ENCODE assay signal across 9 mouse cellular contexts in genomic region chr9:15279139-15279648, GRCm38 (mm10). TPM values are rescaled to one million over a fixed set of nuclear protein-coding genes. Genes with fewer than 3 reads are reported as not detected.
A peak's percentile ranks its signal among the peaks of the same experiment; 100 is the strongest.
DNase-seq lines count a peak whose midpoint lies in the region; ATAC-seq and TF ChIP-seq lines count a peak whose summit lies in the region.
"Had no signal": no experiment of that assay in that cellular context is flagged by ENCODE, and none has a peak within 500 bp of the region (broad histone marks: within the 10 kb centered on the region; RNA-seq: fewer than 3 reads in every experiment).

No protein-coding gene starts in this region.

- 3% methylated on average over 19 of the region's 19 CpGs for WGBS in thymus, adult 2 months
- 6% methylated on average over 19 of the region's 19 CpGs for WGBS in liver, embryonic 13.5 days (ENCODE audit: insufficient replicate concordance)

- H3K27ac ChIP-seq in gastrocnemius, adult 2 months: peak overlapping the region; percentile 93
- H3K27ac ChIP-seq in thymus, adult 2 months (ENCODE audit: control insufficient read depth, insufficient read depth, low read length): no peak overlapping the region; the same call in 1 of the 2 replicates
- H3K27ac ChIP-seq in liver, embryonic 13.5 days: peak overlapping the region; percentile 84

- H3K36me3 ChIP-seq in thymus, adult 2 months (ENCODE audit: control insufficient read depth, insufficient read depth, low read length): peaks cover 18% of the 10 kb centered on the region
- H3K36me3 ChIP-seq in liver, embryonic 13.5 days: peaks cover 27% of the 10 kb centered on the region

- H3K4me2 ChIP-seq in liver, embryonic 13.5 days: peak overlapping the region; percentile 83

- no peak for DNase-seq in gastrocnemius, adult 2 months
- no peak for DNase-seq in gastrocnemius, postnatal 4 days (ENCODE audit: low spot score in 2 of 2)
- no peak for DNase-seq in thymus, adult 2 months
- DNase-seq in thymus, postnatal 25 days: no peak
- DNase-seq in liver, embryonic 13.5 days: no peak
- no peak for DNase-seq in yolk sac, embryonic 10.5 days (ENCODE audit: low spot score)
- DNase-seq in layer of hippocampus, adult 18-20 months (ENCODE audit: low spot score in 2 of 2): no peak
- no peak for DNase-seq in thymus, postnatal 4 days

- peak overlapping the region; percentile 95 for H3K9ac ChIP-seq in liver, embryonic 13.5 days

- no peaks in the 10 kb centered on the region for H3K9me3 ChIP-seq in liver, embryonic 13.5 days (replicated peaks)

- intact Hi-C loops in gastrocnemius, adult 2 months (cut with DNase I): no loop called here

- H3K27me3 ChIP-seq in thymus, adult 2 months (ENCODE audit: control insufficient read depth, insufficient read depth, low read length): no peaks in the 10 kb centered on the region
- H3K27me3 ChIP-seq in liver, embryonic 13.5 days: no peaks in the 10 kb centered on the region

- H3K4me1 ChIP-seq in thymus, adult 2 months (replicated peaks; ENCODE audit: control insufficient read depth, insufficient read depth, low read length): peaks cover 5% of the 10 kb centered on the region
- peaks cover 39% of the 10 kb centered on the region for H3K4me1 ChIP-seq in liver, embryonic 13.5 days (replicated peaks)

- no peak for ATAC-seq in liver, embryonic 13.5 days (ENCODE audit: low read depth)

- peak overlapping the region; percentile 89 for H3K4me3 ChIP-seq in gastrocnemius, adult 2 months
- H3K4me3 ChIP-seq in thymus, adult 2 months (ENCODE audit: control insufficient read depth, insufficient read depth, low read length): peak overlapping the region; percentile 71
- H3K4me3 ChIP-seq in liver, embryonic 13.5 days (replicated peaks): peak overlapping the region; percentile 96

- no peak for TF ChIP-seq CTCF in gastrocnemius, adult 2 months (IDR thresholded peaks at IDR 0.05)
- TF ChIP-seq CTCF in thymus, adult 2 months (IDR thresholded peaks at IDR 0.05; ENCODE audit: borderline replicate concordance, control insufficient read depth, extremely low read depth, insufficient read depth, low read length, poor library complexity): no peak

- TF ChIP-seq POLR2A in thymus, adult 2 months (IDR thresholded peaks at IDR 0.05; ENCODE audit: control insufficient read depth, extremely low read depth, insufficient read depth, low read length, poor library complexity): no peak

RNA-seq across cellular contexts. Expression of gene Med17, which starts 0.5 kb away (rescaled TPM):
- 10 to 100 TPM in 1 of 2 experiments, 1 to 10 TPM in 1; 6.5 to 11.7 TPM for total RNA-seq in gastrocnemius, adult 2 months (2021)
- total RNA-seq in gastrocnemius, postnatal 4 days (2021): 10 to 100 TPM; 19.8 to 26.0 TPM
- polyA plus RNA-seq in thymus, adult 2 months (2012; rRNA removed): 50.7 and 58.8 TPM in 2 replicates
- 20.0 and 25.1 TPM in 2 replicates for polyA plus RNA-seq in liver, embryonic 13.5 days (2015; fragmentation: Nextera tagmentation; extraction: Ambion mirVana)
- 10 to 100 TPM; 35.7 to 40.0 TPM for total RNA-seq in layer of hippocampus, adult 18-20 months (2021)

RNA-seq across cellular contexts. Expression of gene Taf1d, which starts 26.8 kb away (rescaled TPM):
- 100 to 1,000 TPM; 101 to 103 TPM for total RNA-seq in gastrocnemius, adult 2 months (2021)
- 10 to 100 TPM; 66.9 to 89.1 TPM for total RNA-seq in gastrocnemius, postnatal 4 days (2021)
- 45.7 and 48.9 TPM in 2 replicates for polyA plus RNA-seq in thymus, adult 2 months (2012; rRNA removed)
- polyA plus RNA-seq in liver, embryonic 13.5 days (2015; fragmentation: Nextera tagmentation; extraction: Ambion mirVana): 46.4 and 54.0 TPM in 2 replicates
- 10 to 100 TPM; 30.6 to 32.9 TPM for total RNA-seq in layer of hippocampus, adult 18-20 months (2021)

RNA-seq across cellular contexts. Expression of gene 4931406C07Rik, which starts 27.1 kb away (rescaled TPM):
- 1 to 10 TPM; 3.4 to 3.6 TPM for total RNA-seq in gastrocnemius, adult 2 months (2021)
- total RNA-seq in gastrocnemius, postnatal 4 days (2021): 10 to 100 TPM; 19.5 to 20.6 TPM
- polyA plus RNA-seq in thymus, adult 2 months (2012; rRNA removed): 4.8 and 5.4 TPM in 2 replicates
- polyA plus RNA-seq in liver, embryonic 13.5 days (2015; fragmentation: Nextera tagmentation; extraction: Ambion mirVana): 3.0 and 3.4 TPM in 2 replicates
- 10 to 100 TPM; 16.7 to 18.2 TPM for total RNA-seq in layer of hippocampus, adult 18-20 months (2021)

RNA-seq across cellular contexts. Expression of gene Vstm5, which starts 40.3 kb away (rescaled TPM):
- not detected for total RNA-seq in gastrocnemius, adult 2 months (2021)
- 1 to 10 TPM in 1 of 2 experiments, under 1 TPM in 1; 0.81 to 1.3 TPM for total RNA-seq in gastrocnemius, postnatal 4 days (2021)
- 0.31 and 0.51 TPM in 2 replicates for polyA plus RNA-seq in thymus, adult 2 months (2012; rRNA removed)
- polyA plus RNA-seq in liver, embryonic 13.5 days (2015; fragmentation: Nextera tagmentation; extraction: Ambion mirVana): 0.35 and 0.39 TPM in 2 replicates
- 1 to 10 TPM; 6.4 TPM for total RNA-seq in layer of hippocampus, adult 18-20 months (2021)
- total RNA-seq: monocyte, adult 5-6 weeks had no signal
